Mouse (Mus musculus): ENCODE data around the gene Aspg.

DNA sequence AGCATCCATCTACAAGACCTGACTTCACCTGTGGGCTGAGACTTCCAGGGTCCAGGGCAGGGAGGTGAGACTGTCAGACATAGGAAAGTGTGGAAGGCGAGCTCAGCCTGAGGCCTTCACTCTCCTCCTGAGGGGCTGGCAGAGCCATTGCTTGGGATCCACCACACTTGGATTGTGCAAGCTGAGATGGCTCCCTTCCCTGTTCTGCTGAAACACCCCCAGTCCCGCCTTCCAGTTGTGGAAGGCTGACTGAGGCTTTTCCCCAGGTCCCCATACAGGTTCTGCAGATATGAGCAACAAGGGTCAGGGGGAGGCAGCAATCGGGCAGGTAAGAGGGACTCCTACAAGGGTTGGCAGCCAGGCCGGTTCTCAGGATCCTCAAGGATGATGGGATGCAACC, 22.0 kb downstream of the Aspg start:
- TF ChIP-seq CTCF (IDR thresholded peaks at IDR 0.05; ENCODE audit: insufficient read depth, low read length) (no peak), POLR2A (IDR thresholded peaks at IDR 0.05; ENCODE audit: borderline replicate concordance, extremely low read depth, low read depth, low read length) (no peak)

Data from lung, adult 2 months (tissue).